Mouse (Mus musculus) heart, adult 9 months (tissue): ENCODE data around the gene Vmn2r4.
"Not testable (repeated sequence)": the region's sequence is repeated elsewhere in the genome, so short reads cannot be mapped to it uniquely, and the experiment has no call there.

ENCODE experiments used
- DNase-seq, 2 experiments: peaks; one replicate each; pipeline ENCODE4 v3.0.0; 2022; ENCODE audit warnings: low spot score in 2 of 2

The Vmn2r4 gene

DNA sequence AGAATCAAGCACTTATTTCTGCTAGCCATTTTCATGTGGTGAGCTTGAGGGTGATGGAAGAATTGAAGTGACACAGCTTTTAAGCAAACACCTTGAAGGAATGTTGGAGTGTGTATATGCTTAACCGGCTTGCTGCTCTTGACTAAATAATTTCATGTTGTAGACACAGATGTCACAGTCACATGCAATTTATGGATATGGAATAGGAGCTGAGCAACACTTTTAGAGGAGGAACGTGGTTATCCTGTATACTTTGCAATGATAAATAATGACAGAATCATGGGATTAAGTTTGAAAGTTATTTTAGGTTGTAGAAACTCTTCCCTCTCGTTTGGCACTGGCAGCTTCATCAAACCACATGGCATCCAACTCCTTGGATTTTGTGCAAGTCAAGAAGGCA is at the start of gene Vmn2r4:
Gene Vmn2r4, minus strand, starts transcription at position 101 of the 400 bp plus-strand sequence.
- not testable (repeated sequence) for DNase-seq

DNA sequence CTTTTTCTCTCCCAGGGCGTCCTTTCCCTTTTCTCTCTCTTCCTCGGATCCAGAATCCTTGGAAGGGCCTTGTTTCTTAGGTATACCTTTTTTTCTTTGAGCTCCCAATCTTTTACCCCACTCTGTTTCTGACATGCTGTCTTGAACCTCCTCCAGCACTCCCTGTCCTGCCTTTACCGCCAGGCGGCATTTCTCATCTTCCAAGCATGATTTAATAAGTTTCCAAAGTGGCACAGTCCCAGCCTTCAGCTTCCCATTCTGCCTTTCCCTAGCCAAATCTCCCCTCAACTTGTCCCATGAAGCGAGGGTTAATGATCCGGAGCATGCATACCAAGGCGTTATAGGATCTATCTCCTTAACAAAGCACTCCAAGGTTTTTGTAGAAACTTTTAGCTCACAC is 19.1 kb upstream of the Vmn2r4 start:
- DNase-seq, result not testable (repeated sequence)

DNA sequence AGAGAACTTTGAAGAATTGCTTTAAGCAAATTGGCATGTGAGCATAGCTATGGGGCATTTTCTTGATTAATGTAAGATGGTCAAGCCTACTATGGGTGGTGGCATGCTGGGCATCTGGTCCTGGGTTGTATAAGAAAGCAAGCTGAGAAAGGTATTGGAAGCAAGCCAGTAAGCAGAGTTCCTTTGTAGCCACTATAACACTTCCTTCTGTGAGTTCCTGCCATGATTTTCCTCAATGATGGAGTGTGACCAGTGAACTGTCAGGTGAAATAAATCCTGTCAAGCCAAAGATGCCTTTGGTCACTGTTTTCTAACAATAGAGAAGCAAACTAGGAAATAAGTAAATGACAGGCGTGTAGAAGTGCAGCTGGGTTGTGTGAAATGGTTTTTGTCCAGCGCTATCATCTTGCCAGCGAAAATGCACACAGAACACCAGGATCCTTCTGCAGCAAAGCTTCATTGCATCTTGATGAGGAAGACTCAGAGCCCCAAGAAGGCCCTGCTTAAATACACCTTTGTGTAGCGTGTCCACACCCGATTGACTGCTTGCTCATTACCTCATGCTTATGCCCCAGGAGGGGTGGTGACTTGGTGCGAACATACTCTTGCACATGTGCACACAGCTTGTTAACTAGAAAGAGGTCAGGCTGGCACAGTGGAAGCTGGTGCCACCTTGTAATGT is 13.1 kb upstream of the Vmn2r4 start:
- DNase-seq, result not testable (repeated sequence)

DNA sequence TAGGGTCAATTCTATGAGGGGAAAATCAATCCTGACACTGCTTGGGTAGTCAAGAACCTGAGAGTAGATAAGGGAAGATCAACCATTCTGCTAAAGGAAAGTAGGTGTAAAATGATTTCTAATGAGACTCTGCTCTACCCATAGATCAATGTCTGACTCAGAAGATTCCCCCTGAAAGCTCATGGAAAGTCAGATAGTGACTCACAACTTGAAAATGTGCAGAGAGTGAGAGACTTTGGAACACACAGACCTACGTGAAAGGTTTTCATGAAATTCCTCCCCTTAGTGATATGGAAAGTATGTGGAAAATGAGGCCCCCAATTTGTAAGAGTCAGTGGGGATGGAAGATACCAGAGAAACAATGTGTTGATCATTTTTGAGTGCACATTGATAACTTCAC is 7.0 kb upstream of the Vmn2r4 start:
- DNase-seq, result not testable (repeated sequence)

DNA sequence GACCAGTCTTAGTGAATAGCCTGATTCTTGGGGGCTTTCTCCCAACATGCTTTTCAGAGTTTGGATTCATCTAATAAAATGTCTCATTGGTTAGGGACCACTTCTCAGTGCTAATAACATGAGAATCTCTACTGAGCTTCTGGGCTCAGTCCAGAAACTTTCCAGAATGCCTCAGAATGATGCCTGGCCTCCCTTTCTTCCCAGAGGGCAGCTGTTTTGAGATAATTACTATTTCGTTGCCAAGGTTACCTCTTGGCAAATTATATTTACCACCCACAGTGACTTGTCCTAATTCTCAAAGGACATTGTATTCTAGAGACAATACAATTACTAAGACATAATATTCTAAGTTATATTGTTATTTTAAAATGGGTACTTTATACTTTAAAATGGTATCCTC is 2.3 kb upstream of the Vmn2r4 start:
- not testable (repeated sequence) for DNase-seq

DNA sequence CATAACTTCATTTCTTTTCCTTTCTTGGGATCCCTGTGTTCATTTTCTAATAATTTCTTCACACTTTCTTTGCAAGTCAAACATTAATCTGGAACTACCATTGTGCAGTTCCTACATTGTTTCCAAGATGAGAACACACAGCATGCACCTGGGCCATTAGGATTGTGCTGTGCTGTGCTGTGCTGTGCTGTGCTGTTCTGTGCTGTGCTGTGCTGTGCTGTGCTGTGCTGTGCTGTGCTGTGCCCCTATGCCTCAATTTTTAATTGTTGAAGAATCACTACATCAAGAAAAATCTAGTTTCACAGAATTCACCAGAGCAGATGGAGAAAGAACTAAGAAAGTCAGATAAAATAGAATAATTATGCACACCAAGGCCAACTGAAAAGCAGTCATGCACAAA is 915 bp downstream of the Vmn2r4 start:
- not testable (repeated sequence) for DNase-seq

DNA sequence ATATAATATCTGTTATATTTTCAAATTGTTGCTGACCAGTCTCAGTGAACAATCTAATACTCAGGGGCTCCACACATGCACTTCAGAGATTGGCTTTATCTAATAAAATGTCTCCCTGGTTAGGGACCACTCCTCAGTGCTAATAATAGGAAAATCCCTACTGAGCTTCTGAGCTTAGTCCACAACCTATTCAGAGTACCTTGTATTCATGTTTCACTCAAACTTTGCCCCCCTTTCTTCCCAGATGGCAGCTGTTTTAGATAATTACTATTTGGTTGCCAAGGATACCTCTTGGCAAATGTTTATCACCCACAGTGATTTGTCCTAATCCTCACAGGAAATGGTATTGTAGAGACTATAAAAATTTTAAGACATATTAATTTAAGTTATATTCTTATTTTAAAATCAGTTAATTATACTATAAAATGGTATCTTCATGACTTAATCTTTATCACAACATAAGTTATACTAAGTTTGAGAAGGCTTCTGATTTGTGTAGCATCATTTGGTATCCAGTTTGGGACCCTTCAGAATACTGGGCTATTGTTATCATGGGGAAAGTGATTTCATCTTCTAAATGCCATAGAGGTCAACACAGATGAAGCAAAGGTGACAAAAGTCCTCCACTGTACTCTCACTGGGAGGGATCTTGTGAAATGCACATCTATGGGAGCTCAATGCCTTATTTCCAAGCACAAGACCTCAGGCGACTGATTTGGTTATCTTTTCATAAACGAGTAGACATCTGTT is 55.7 kb downstream of the Vmn2r4 start:
- no peak for DNase-seq
